Mouse (Mus musculus) intestine, postnatal 0 days (tissue): Measurements from ENCODE around the gene Asap3. TPM values are rescaled to one million over a fixed set of nuclear protein-coding genes. Genes with fewer than 3 reads are reported as not detected.
A peak's percentile ranks its signal among the peaks of the same experiment; 100 is the strongest.

ENCODE experiments used
- ATAC-seq: fragments of 200-750 bp; cut with Nextera tagmentation; 2 replicates; pipeline ENCODE4 v1.8.0; 2017; ENCODE audit warnings: mild to moderate bottlenecking, moderate TSS enrichment, moderate library complexity
- H3K27ac ChIP-seq: fragments of 300-500 bp; sonication (generic); 2 replicates; pipeline ENCODE4 v1.5.1; 2014; ENCODE audit warnings: mild to moderate bottlenecking, low read depth, low read length, moderate library complexity
- H3K27me3 ChIP-seq: fragments of 300-500 bp; sonication (generic); replicated peaks from 2 replicates; pipeline ENCODE4 v1.6.1; 2014; ENCODE audit warnings: low read length, mixed read lengths; ENCODE audit not compliant: control insufficient read depth, insufficient read depth
- H3K36me3 ChIP-seq: fragments of 300-500 bp; sonication (generic); 2 replicates; pipeline ENCODE4 v1.6.1; 2014; ENCODE audit warnings: mild to moderate bottlenecking, moderate library complexity; ENCODE audit not compliant: control insufficient read depth, insufficient read depth
- H3K4me1 ChIP-seq: fragments of 300-500 bp; sonication (generic); replicated peaks from 2 replicates; pipeline ENCODE4 v1.6.1; 2014; ENCODE audit warnings: antibody characterized with exemption, low read length, mixed read lengths; ENCODE audit not compliant: control insufficient read depth, insufficient read depth
- H3K4me2 ChIP-seq: fragments of 300-500 bp; sonication (generic); replicated peaks from 2 replicates; pipeline ENCODE4 v1.6.1; 2014; ENCODE audit warnings: low read depth, mild to moderate bottlenecking, moderate library complexity
- H3K4me3 ChIP-seq: fragments of 300-500 bp; sonication (generic); 2 replicates; pipeline ENCODE4 v1.5.1; 2014; ENCODE audit warnings: low read depth, low read length
- H3K9ac ChIP-seq: fragments of 300-500 bp; sonication (generic); 2 replicates; pipeline ENCODE4 v1.6.1; 2014; ENCODE audit warnings: mild to moderate bottlenecking, low read depth, low read length
- H3K9me3 ChIP-seq: fragments of 300-500 bp; sonication (generic); 2 replicates; pipeline ENCODE4 v1.6.1; 2016; ENCODE audit warnings: mixed run types; ENCODE audit not compliant: control insufficient read depth
- CTCF ChIP-seq: sonication (generic); IDR thresholded peaks from 2 replicates; pipeline ENCODE4 v1.5.1; 2016; ENCODE audit warnings: low read depth, mild to moderate bottlenecking, control low read depth, antibody characterized with exemption, moderate library complexity
- WGBS: fragments of 180-500 bp; shearing (Covaris S2); extraction: QIAGEN DNeasy Blood & Tissue Kit; methylation state at CpG from one replicate; pipeline ENCODE4 v1.1.7; 2014; 5-methylcytosine and 5-hydroxymethylcytosine counted together
- polyA plus RNA-seq: library from polyadenylated mRNA; unstranded; fragments of >200 nt; fragmentation: Nextera tagmentation; extraction: Ambion mirVana; gene quantifications from 2 replicates; pipeline ENCODE4 v1.2.1, GENCODE M21; 2015

Gene Asap3
- polyA plus RNA-seq, 1 experiment from 2014 or later: 0.95 TPM

- 87% methylated on average over 7 of the region's 7 CpGs for WGBS
Measured at GRCm38 (mm10) chr4:136179456-136179855, 26.7 kb upstream of the Asap3 start.

DNA sequence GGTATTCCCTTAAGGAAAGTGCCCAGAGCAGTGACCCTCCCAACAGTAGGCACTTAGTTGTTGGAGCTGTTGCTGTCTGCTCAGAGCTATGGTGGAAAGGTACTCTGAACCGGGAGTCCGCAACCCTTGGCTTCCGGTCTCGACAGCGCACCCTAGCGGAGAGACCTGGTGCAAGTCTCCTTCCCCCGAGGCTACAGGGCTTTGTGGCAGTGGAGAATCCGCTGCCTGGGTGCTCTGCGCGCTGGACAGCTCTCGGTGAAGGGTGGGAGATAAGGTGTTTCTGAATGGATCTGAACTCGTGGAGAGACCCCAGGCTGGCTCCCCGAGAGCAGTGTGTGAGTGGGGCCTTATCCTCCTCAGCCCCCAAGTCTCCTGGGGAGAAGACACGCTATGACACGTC, 26.2 kb upstream of the Asap3 start:
- ATAC-seq: peak; percentile 18; the same call in 1 of the 2 replicates
- 25% methylated on average over 15 of the region's 15 CpGs for WGBS
- peak; percentile 92 for TF ChIP-seq CTCF
- Histone ChIP-seq H3K9me3 (no peaks in the 10 kb centered on the region), H3K27ac (peak overlapping the region; percentile 57), H3K4me3 (peak overlapping the region; percentile 18; the same call in 1 of the 2 replicates), H3K4me2 (peak overlapping the region; percentile 54), H3K27me3 (no peaks in the 10 kb centered on the region), H3K9ac (no peak overlapping the region), H3K4me1 (peaks cover 21% of the 10 kb centered on the region), H3K36me3 (no peaks in the 10 kb centered on the region; the same call in 1 of the 2 replicates)

More at GRCm38 (mm10) chr4:136179456-136179855, 26.7 kb upstream of the Asap3 start:
- TF ChIP-seq CTCF: no peak
- Histone ChIP-seq H3K36me3 (no peaks in the 10 kb centered on the region; the same call in 1 of the 2 replicates), H3K4me3 (no peak overlapping the region), H3K4me2 (no peak overlapping the region), H3K4me1 (peaks cover 21% of the 10 kb centered on the region), H3K27ac (peak overlapping the region; percentile 57; the same call in 1 of the 2 replicates), H3K27me3 (no peaks in the 10 kb centered on the region), H3K9me3 (no peaks in the 10 kb centered on the region), H3K9ac (no peak overlapping the region)
- ATAC-seq: no peak

DNA sequence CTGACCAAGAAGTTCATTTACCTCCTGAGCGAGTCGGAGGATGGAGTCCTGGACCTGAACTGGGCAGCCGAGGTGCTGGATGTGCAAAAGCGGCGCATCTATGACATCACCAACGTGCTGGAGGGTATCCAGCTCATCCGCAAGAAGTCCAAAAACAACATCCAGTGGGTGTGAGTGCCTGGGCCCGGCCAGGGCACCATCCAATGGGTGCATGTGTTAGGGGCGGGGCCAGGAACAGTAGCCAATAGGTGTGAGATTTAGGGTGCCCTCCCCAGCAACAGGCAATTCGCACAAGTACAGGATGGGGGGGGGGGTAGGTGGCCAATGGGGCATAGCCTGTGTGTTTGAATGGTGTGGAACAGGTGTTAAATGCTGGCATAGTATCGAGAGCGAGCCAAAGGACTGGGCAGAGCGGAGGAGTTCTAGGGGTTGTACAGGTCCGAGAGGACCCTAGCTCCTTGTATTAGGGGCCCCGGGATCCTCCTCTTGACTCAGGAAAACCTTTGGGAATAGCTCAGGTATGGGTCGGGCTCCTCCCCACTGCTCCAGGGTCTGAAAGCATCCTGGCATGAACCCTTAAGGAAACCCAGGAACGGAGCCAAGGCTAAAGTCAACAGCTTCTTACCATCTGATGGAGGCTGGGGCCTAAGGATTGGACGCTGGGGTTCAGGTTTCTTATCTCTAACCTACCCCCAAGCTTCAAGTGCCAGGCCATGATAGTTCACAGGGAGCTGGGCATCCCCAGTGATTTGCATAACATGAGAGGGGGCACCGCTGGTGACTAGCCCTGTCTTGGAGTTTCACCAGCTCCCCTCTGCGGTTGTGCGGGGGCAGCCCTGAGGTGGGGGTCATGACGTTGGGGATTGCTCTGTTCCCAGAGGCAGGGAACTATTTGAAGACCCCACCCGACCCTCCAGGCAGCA, 25.5 kb upstream of the Asap3 start:
- 50% methylated on average over 23 of the region's 23 CpGs for WGBS
- no peak for TF ChIP-seq CTCF
- Histone ChIP-seq H3K4me3 (peak overlapping the region; percentile 18; the same call in 1 of the 2 replicates), H3K9ac (no peak overlapping the region), H3K27ac (peak overlapping the region; percentile 57; the same call in 1 of the 2 replicates), H3K27me3 (no peaks in the 10 kb centered on the region), H3K4me2 (peak overlapping the region; percentile 54), H3K9me3 (no peaks in the 10 kb centered on the region), H3K36me3 (no peaks in the 10 kb centered on the region; the same call in 1 of the 2 replicates), H3K4me1 (peaks cover 20% of the 10 kb centered on the region)
- no peak for ATAC-seq

DNA sequence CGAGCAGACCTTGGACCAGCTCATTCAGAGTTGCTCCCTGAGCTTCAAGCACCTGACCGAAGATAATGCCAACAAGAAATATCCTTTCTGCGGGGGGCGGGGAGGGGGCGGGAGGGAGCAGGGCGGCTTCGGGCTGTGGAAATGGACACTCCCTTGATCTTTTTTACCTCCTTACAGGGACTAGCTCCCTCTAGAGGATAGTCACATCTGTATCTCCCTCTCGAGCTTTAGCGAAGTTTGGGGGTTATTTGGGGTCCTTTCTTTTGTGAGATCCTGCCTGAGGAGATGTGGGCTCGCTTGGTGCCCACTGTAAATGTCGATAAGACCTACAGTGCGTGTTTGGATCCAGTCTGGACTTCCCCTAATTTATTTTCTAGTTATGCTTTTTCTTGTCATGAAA, 24.8 kb upstream of the Asap3 start:
- WGBS: 36% methylated on average over 12 of the region's 12 CpGs
- ATAC-seq: no peak
- no peaks in the 10 kb centered on the region; the same call in 1 of the 2 replicates for H3K36me3 ChIP-seq
- H3K4me2 ChIP-seq: peak overlapping the region; percentile 54
- H3K27ac ChIP-seq: no peak overlapping the region
- no peak overlapping the region for H3K9ac ChIP-seq
- H3K4me1 ChIP-seq: peaks cover 19% of the 10 kb centered on the region
- H3K9me3 ChIP-seq: no peaks in the 10 kb centered on the region
- H3K4me3 ChIP-seq: no peak overlapping the region
- H3K27me3 ChIP-seq: no peaks in the 10 kb centered on the region
- TF ChIP-seq CTCF: peak; percentile 62

DNA sequence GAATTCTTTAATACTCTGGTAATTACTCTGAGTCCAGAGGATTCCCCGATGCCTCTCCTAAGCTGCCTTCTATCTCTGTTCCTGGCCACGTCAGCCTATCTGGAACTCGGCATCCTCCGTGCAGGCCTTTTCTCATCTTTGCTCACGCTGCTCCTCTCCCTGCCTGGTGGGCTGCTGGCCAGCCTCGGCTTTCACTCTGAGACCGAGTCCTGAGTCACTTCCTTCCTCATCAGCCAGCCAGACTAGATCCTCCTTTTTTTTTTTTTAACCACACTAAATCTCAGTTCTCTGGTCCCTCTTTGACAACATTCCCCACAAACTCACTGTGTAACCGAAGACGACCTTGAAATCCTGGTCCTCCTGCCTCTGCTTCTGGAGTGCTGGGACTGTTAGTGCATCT, 20.8 kb upstream of the Asap3 start:
- H3K27me3 ChIP-seq: no peaks in the 10 kb centered on the region
- H3K27ac ChIP-seq: no peak overlapping the region
- WGBS: 70% methylated on average over 9 of the region's 9 CpGs
- H3K4me1 ChIP-seq: peaks cover 6% of the 10 kb centered on the region; the same call in 1 of the 2 replicates
- no peak for ATAC-seq
- H3K9ac ChIP-seq: no peak overlapping the region
- H3K4me2 ChIP-seq: no peak overlapping the region
- H3K36me3 ChIP-seq: no peaks in the 10 kb centered on the region; the same call in 1 of the 2 replicates
- H3K9me3 ChIP-seq: no peaks in the 10 kb centered on the region
- no peak overlapping the region for H3K4me3 ChIP-seq
- no peak for TF ChIP-seq CTCF

DNA sequence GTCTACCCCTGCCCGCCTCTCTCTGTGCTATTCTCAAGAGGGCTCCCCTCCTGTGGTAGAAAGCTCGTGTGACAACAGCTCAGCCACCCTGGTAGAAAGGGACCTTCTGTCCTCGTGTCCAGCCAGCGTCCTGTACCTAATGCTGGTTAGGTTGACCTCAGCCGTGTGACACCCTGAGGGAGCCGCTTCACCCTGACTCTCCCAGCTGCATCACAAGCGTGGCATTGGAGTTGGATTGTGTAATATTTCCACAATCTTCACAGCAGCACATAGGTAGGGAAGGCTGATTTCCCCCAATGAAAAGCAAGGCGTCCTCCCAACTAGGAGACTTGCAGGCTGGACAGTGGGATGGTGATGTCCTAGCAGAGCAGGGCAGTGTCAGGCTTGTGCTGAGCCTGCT, 19.9 kb upstream of the Asap3 start:
- Histone ChIP-seq H3K27me3 (no peaks in the 10 kb centered on the region), H3K4me2 (peak overlapping the region; percentile 61), H3K4me3 (peak overlapping the region; percentile 25), H3K4me1 (peaks cover 6% of the 10 kb centered on the region; the same call in 1 of the 2 replicates), H3K9me3 (no peaks in the 10 kb centered on the region), H3K27ac (peak overlapping the region; percentile 82), H3K36me3 (no peaks in the 10 kb centered on the region; the same call in 1 of the 2 replicates), H3K9ac (peak overlapping the region; percentile 45; the same call in 1 of the 2 replicates)
- no peak for TF ChIP-seq CTCF
- peak; percentile 17 for ATAC-seq
- WGBS: 52% methylated on average over 8 of the region's 8 CpGs
